Mouse (Mus musculus) cortical plate, adult 2 months (tissue): ENCODE data around the gene Lamc2.

Source experiments
- CTCF ChIP-seq: fragments of 200-500 bp; IDR thresholded peaks from 2 replicates; pipeline ENCODE4 v1.5.1; 2011; ENCODE audit warnings: mild to moderate bottlenecking, control low read depth, low read length; ENCODE audit not compliant: insufficient read depth; ENCODE audit errors: extremely low read depth
- POLR2A ChIP-seq: fragments of 200-500 bp; IDR thresholded peaks from 2 replicates; pipeline ENCODE4 v1.6.1; 2011; ENCODE audit warnings: mild to moderate bottlenecking, low read length, control low read depth; ENCODE audit not compliant: insufficient read depth; ENCODE audit errors: extremely low read depth

DNA sequence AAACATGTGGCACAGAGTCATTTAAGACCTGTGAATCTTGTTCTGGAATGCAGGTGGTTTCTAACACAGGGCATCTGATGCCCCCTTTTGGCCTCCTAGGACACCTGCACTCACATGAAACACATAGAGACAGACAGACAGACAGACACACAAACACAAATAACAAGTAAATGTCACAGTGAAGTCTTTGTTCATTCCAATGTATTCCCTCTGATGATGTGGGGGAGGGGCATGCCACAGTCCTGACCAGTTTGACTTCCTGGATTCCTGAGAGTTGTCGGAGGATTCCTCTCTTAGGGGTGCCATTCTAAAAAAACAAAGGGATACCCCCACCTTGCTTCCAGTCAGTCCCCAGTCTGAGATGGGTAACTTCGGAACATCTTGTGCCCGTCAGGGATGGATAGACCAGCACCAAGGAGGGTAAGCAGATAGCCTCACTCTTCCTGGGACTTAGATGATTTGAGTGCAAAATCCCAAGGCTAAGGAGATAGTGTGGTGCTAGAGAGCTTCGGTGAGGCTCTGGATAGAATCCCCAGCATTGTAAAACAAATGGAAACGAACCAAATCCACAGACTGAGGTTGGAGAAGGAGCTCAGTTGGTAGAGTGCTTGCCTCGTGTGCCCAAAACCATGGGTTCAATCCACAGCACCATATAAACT, 89.1 kb downstream of the Lamc2 start:
- TF ChIP-seq CTCF = no peak
- TF ChIP-seq POLR2A = no peak
